Mouse (Mus musculus): ENCODE results near the gene D6Ertd527e.

D6Ertd527e gene

GRCm38 (mm10) chr6:87103314-87103713 lies 1.2 kb upstream of the D6Ertd527e start:
- DNase-seq (ENCODE audit: extremely low spot score, low read depth, low spot score) = no peak

GRCm38 (mm10) chr6:87111493-87111892 lies 6.9 kb downstream of the D6Ertd527e start:
- DNase-seq (ENCODE audit: extremely low spot score, low read depth, low spot score) = no peak

GRCm38 (mm10) chr6:87112125-87112524 lies 7.6 kb downstream of the D6Ertd527e start:
- no peak for DNase-seq (ENCODE audit: extremely low spot score, low read depth, low spot score)

- no peak for DNase-seq (ENCODE audit: extremely low spot score, low read depth, low spot score)
These were observed 11.4 kb downstream of the D6Ertd527e start for GRCm38 (mm10) chr6:87115981-87116380.

GRCm38 (mm10) chr6:87116596-87116995 lies 12.1 kb downstream of the D6Ertd527e start:
- no peak for DNase-seq (ENCODE audit: extremely low spot score, low read depth, low spot score)

- DNase-seq (ENCODE audit: extremely low spot score, low read depth, low spot score) = no peak
These were observed 14.7 kb downstream of the D6Ertd527e start for GRCm38 (mm10) chr6:87119066-87119837.

GRCm38 (mm10) chr6:87119975-87120374 lies 15.4 kb downstream of the D6Ertd527e start:
- no peak for DNase-seq (ENCODE audit: extremely low spot score, low read depth, low spot score)

GRCm38 (mm10) chr6:87120661-87121060 lies 16.1 kb downstream of the D6Ertd527e start:
- no peak for DNase-seq (ENCODE audit: extremely low spot score, low read depth, low spot score)

GRCm38 (mm10) chr6:87121961-87122360 lies 17.4 kb downstream of the D6Ertd527e start:
- no peak for DNase-seq (ENCODE audit: extremely low spot score, low read depth, low spot score)

- DNase-seq (ENCODE audit: extremely low spot score, low read depth, low spot score) = no peak
These were observed 18.9 kb downstream of the D6Ertd527e start for GRCm38 (mm10) chr6:87123406-87123805.

GRCm38 (mm10) chr6:87123973-87124372 lies 19.4 kb downstream of the D6Ertd527e start:
- no peak for DNase-seq (ENCODE audit: extremely low spot score, low read depth, low spot score)

GRCm38 (mm10) chr6:87127049-87127753 lies 22.7 kb downstream of the D6Ertd527e start:
- DNase-seq (ENCODE audit: extremely low spot score, low read depth, low spot score) = no peak

- DNase-seq (ENCODE audit: extremely low spot score, low read depth, low spot score) = no peak
These were observed 25.3 kb downstream of the D6Ertd527e start for GRCm38 (mm10) chr6:87129861-87130260.

GRCm38 (mm10) chr6:87130628-87131027 lies 26.1 kb downstream of the D6Ertd527e start:
- DNase-seq (ENCODE audit: extremely low spot score, low read depth, low spot score) = no peak

GRCm38 (mm10) chr6:87131078-87131477 lies 26.5 kb downstream of the D6Ertd527e start:
- DNase-seq (ENCODE audit: extremely low spot score, low read depth, low spot score) = no peak

GRCm38 (mm10) chr6:87133520-87133919 lies 29.0 kb downstream of the D6Ertd527e start:
- DNase-seq (ENCODE audit: extremely low spot score, low read depth, low spot score) = no peak

- DNase-seq (ENCODE audit: extremely low spot score, low read depth, low spot score) = no peak
These were observed 29.5 kb downstream of the D6Ertd527e start for GRCm38 (mm10) chr6:87133966-87134546.

GRCm38 (mm10) chr6:87138479-87138878 lies 33.9 kb downstream of the D6Ertd527e start:
- DNase-seq (ENCODE audit: extremely low spot score, low read depth, low spot score) = no peak

GRCm38 (mm10) chr6:87139796-87140553 lies 35.4 kb downstream of the D6Ertd527e start:
- DNase-seq (ENCODE audit: extremely low spot score, low read depth, low spot score) = no peak

GRCm38 (mm10) chr6:87142239-87142638 lies 37.7 kb downstream of the D6Ertd527e start:
- no peak for DNase-seq (ENCODE audit: extremely low spot score, low read depth, low spot score)

GRCm38 (mm10) chr6:87143594-87143993 lies 39.0 kb downstream of the D6Ertd527e start:
- no peak for DNase-seq (ENCODE audit: extremely low spot score, low read depth, low spot score)
